Mouse (Mus musculus): ENCODE measurements around the gene Cdc20b. TPM values are rescaled to one million over a fixed set of nuclear protein-coding genes. Genes with fewer than 3 reads are reported as not detected.

Gene Cdc20b
- not detected in 2 replicates for polyA plus RNA-seq (2011; ENCODE audit: insufficient read depth, insufficient read length, low read depth, missing spikeins)

GRCm38 (mm10) chr13:113034950-113035421 lies at the start of gene Cdc20b:
Gene Cdc20b (plus strand): TSS chr13:113035111.
- peak within 1 kb of the TSS; percentile 65 for H3K4me3 ChIP-seq (ENCODE audit: low read depth, low read length)
- no peak for TF ChIP-seq EP300 (IDR thresholded peaks at IDR 0.05; ENCODE audit: insufficient read depth, low read depth, low read length)
- TF ChIP-seq CTCF (IDR thresholded peaks at IDR 0.05; ENCODE audit: low read depth, low read length) = no peak
- no peak for TF ChIP-seq POLR2A (IDR thresholded peaks at IDR 0.05; ENCODE audit: insufficient read depth, low read length)
- H3K27me3 ChIP-seq (ENCODE audit: control insufficient read depth, insufficient read depth, low read length, poor library complexity, severe bottlenecking) = peaks cover 18% of the 10 kb centered on the region
- no peaks in the 10 kb centered on the region for H3K4me1 ChIP-seq (ENCODE audit: control insufficient read depth, insufficient read depth, low read length)
- H3K36me3 ChIP-seq (ENCODE audit: control insufficient read depth, insufficient read depth, low read length, poor library complexity, severe bottlenecking) = no peaks in the 10 kb centered on the region
- no peaks in the 10 kb centered on the region for H3K9me3 ChIP-seq (replicated peaks; ENCODE audit: control insufficient read depth, insufficient read depth, low read length, poor library complexity, severe bottlenecking)
- peak within 1 kb of the TSS; percentile 59 for H3K9ac ChIP-seq (ENCODE audit: low read depth, poor library complexity, severe bottlenecking)
- H3K27ac ChIP-seq (ENCODE audit: insufficient read depth, low read length) = no peak within 1 kb of the TSS

GRCm38 (mm10) chr13:112985605-112986450 lies 49.1 kb upstream of the Cdc20b start:
- Histone ChIP-seq H3K36me3 (ENCODE audit: control insufficient read depth, insufficient read depth, low read length, poor library complexity, severe bottlenecking) (no peaks in the 10 kb centered on the region), H3K27ac (ENCODE audit: insufficient read depth, low read length) (peak overlapping the region; percentile 13; the same call in 1 of the 2 replicates), H3K27me3 (ENCODE audit: control insufficient read depth, insufficient read depth, low read length, poor library complexity, severe bottlenecking) (peaks cover 21% of the 10 kb centered on the region), H3K4me3 (ENCODE audit: low read depth, low read length) (no peak overlapping the region), H3K4me1 (ENCODE audit: control insufficient read depth, insufficient read depth, low read length) (no peaks in the 10 kb centered on the region), H3K9ac (ENCODE audit: low read depth, poor library complexity, severe bottlenecking) (no peak overlapping the region), H3K9me3 (replicated peaks; ENCODE audit: control insufficient read depth, insufficient read depth, low read length, poor library complexity, severe bottlenecking) (no peaks in the 10 kb centered on the region)
- TF ChIP-seq EP300 (IDR thresholded peaks at IDR 0.05; ENCODE audit: insufficient read depth, low read depth, low read length) (peak; percentile 88), POLR2A (IDR thresholded peaks at IDR 0.05; ENCODE audit: insufficient read depth, low read length) (no peak), CTCF (IDR thresholded peaks at IDR 0.05; ENCODE audit: low read depth, low read length) (no peak)

- H3K27ac ChIP-seq (ENCODE audit: insufficient read depth, low read length) = peak overlapping the region; percentile 13; the same call in 1 of the 2 replicates
- H3K4me3 ChIP-seq (ENCODE audit: low read depth, low read length) = peak overlapping the region; percentile 55; the same call in 1 of the 2 replicates
- TF ChIP-seq EP300 (IDR thresholded peaks at IDR 0.05; ENCODE audit: insufficient read depth, low read depth, low read length) (no peak), CTCF (IDR thresholded peaks at IDR 0.05; ENCODE audit: low read depth, low read length) (no peak), POLR2A (IDR thresholded peaks at IDR 0.05; ENCODE audit: insufficient read depth, low read length) (no peak)
- peaks cover 21% of the 10 kb centered on the region for H3K27me3 ChIP-seq (ENCODE audit: control insufficient read depth, insufficient read depth, low read length, poor library complexity, severe bottlenecking)
- no peaks in the 10 kb centered on the region for H3K9me3 ChIP-seq (replicated peaks; ENCODE audit: control insufficient read depth, insufficient read depth, low read length, poor library complexity, severe bottlenecking)
- no peaks in the 10 kb centered on the region for H3K4me1 ChIP-seq (ENCODE audit: control insufficient read depth, insufficient read depth, low read length)
- no peaks in the 10 kb centered on the region for H3K36me3 ChIP-seq (ENCODE audit: control insufficient read depth, insufficient read depth, low read length, poor library complexity, severe bottlenecking)
- no peak overlapping the region for H3K9ac ChIP-seq (ENCODE audit: low read depth, poor library complexity, severe bottlenecking)
Observed at GRCm38 (mm10) chr13:112986451-112986950, 48.4 kb upstream of the Cdc20b start.

GRCm38 (mm10) chr13:112987532-112987943 lies 47.4 kb upstream of the Cdc20b start, which contains the start of gene Ccno:
Gene Ccno (plus strand): TSS chr13:112987802.
- Histone ChIP-seq H3K36me3 (ENCODE audit: control insufficient read depth, insufficient read depth, low read length, poor library complexity, severe bottlenecking) (no peaks in the 10 kb centered on the region), H3K4me3 (ENCODE audit: low read depth, low read length) (peak within 1 kb of the TSS; percentile 55), H3K4me1 (ENCODE audit: control insufficient read depth, insufficient read depth, low read length) (no peaks in the 10 kb centered on the region), H3K9ac (ENCODE audit: low read depth, poor library complexity, severe bottlenecking) (peak within 1 kb of the TSS; percentile 55), H3K27ac (ENCODE audit: insufficient read depth, low read length) (no peak within 1 kb of the TSS), H3K9me3 (replicated peaks; ENCODE audit: control insufficient read depth, insufficient read depth, low read length, poor library complexity, severe bottlenecking) (no peaks in the 10 kb centered on the region), H3K27me3 (ENCODE audit: control insufficient read depth, insufficient read depth, low read length, poor library complexity, severe bottlenecking) (peaks cover 19% of the 10 kb centered on the region)
- TF ChIP-seq EP300 (IDR thresholded peaks at IDR 0.05; ENCODE audit: insufficient read depth, low read depth, low read length) (no peak), CTCF (IDR thresholded peaks at IDR 0.05; ENCODE audit: low read depth, low read length) (no peak), POLR2A (IDR thresholded peaks at IDR 0.05; ENCODE audit: insufficient read depth, low read length) (no peak)

GRCm38 (mm10) chr13:112987991-112988390 lies 46.9 kb upstream of the Cdc20b start:
- Histone ChIP-seq H3K27me3 (ENCODE audit: control insufficient read depth, insufficient read depth, low read length, poor library complexity, severe bottlenecking) (peaks cover 19% of the 10 kb centered on the region), H3K4me1 (ENCODE audit: control insufficient read depth, insufficient read depth, low read length) (no peaks in the 10 kb centered on the region), H3K9ac (ENCODE audit: low read depth, poor library complexity, severe bottlenecking) (peak overlapping the region; percentile 55), H3K36me3 (ENCODE audit: control insufficient read depth, insufficient read depth, low read length, poor library complexity, severe bottlenecking) (no peaks in the 10 kb centered on the region), H3K27ac (ENCODE audit: insufficient read depth, low read length) (no peak overlapping the region), H3K4me3 (ENCODE audit: low read depth, low read length) (peak overlapping the region; percentile 55), H3K9me3 (replicated peaks; ENCODE audit: control insufficient read depth, insufficient read depth, low read length, poor library complexity, severe bottlenecking) (no peaks in the 10 kb centered on the region)
- no peak for TF ChIP-seq CTCF (IDR thresholded peaks at IDR 0.05; ENCODE audit: low read depth, low read length)
- TF ChIP-seq POLR2A (IDR thresholded peaks at IDR 0.05; ENCODE audit: insufficient read depth, low read length) = no peak
- TF ChIP-seq EP300 (IDR thresholded peaks at IDR 0.05; ENCODE audit: insufficient read depth, low read depth, low read length) = no peak
